Mouse (Mus musculus): ENCODE measurements at regions not wholly inside any gene's neighbourhood (a gene's known extent, or its start where the extent isn't known, plus 50 kb on each side); places are given as distances from the start of the nearest gene placed in this dataset.

DNA sequence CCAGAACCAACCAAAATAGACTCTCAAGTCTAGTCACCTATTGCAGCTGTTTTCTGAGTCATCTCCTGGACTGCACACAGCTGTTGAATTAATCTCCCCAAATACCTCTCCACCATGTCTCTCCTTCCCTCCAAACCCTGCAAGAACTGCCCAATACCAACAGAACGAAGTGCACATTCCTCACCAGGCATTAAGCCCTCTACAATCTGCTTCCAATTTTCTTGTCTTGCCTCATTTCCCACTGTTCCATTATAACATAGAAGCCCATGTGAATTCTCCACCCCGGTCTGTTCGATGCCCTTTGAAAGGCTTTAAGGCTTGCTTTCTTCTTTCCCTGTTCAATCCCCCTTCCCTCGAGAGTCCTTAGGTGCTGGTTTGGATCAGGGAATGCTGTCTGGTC lies 264.9 kb upstream of the Tenm3 start:
- no peak for TF ChIP-seq POLR2A (IDR thresholded peaks at IDR 0.05; ENCODE audit: borderline replicate concordance, extremely low read depth, insufficient read depth, insufficient read length, poor library complexity, severe bottlenecking)
- TF ChIP-seq CTCF (IDR thresholded peaks at IDR 0.05; ENCODE audit: borderline replicate concordance, extremely low read depth, insufficient read depth, insufficient read length), result no peak
